Mouse (Mus musculus) heart, postnatal 0 days (tissue): ENCODE data around the gene Rab40b.

ENCODE experiments used
- CTCF ChIP-seq: IDR thresholded peaks from 2 replicates; pipeline ENCODE4 v1.5.1; 2016; ENCODE audit warnings: antibody characterized with exemption, control low read depth, low read depth
- EP300 ChIP-seq: IDR thresholded peaks from 2 replicates; pipeline ENCODE4 v1.6.1; 2016; ENCODE audit warnings: antibody characterized with exemption, low read depth

- no peak for TF ChIP-seq EP300
- no peak for TF ChIP-seq CTCF
These were observed 27.3 kb upstream of the Rab40b start for GRCm38 (mm10) chr11:121415351-121415750.
